Mouse (Mus musculus) bone marrow macrophage, adult 2 months (primary cell): ENCODE measurements around the gene Ubald2. TPM values are rescaled to one million over a fixed set of nuclear protein-coding genes. Genes with fewer than 3 reads are reported as not detected.
A peak's percentile ranks its signal among the peaks of the same experiment; 100 is the strongest.

Experiments used
- H3K27ac ChIP-seq: 2 replicates; pipeline ENCODE4 v1.5.1; 2012; ENCODE audit warnings: low read depth, low read length; ENCODE audit not compliant: insufficient read depth
- H3K4me1 ChIP-seq: 2 replicates; pipeline ENCODE4 v1.6.1; 2012; ENCODE audit warnings: low read length; ENCODE audit not compliant: control insufficient read depth, insufficient read depth
- H3K4me3 ChIP-seq: 2 replicates; pipeline ENCODE4 v1.5.1; 2012; ENCODE audit warnings: mild to moderate bottlenecking, low read length, moderate library complexity; ENCODE audit not compliant: insufficient read depth
- CTCF ChIP-seq: IDR thresholded peaks from 2 replicates; pipeline ENCODE4 v1.5.1; 2012; ENCODE audit warnings: low read depth, mild to moderate bottlenecking, low read length, moderate library complexity
- POLR2A ChIP-seq: IDR thresholded peaks from 2 replicates; pipeline ENCODE4 v1.6.1; 2012; ENCODE audit warnings: mild to moderate bottlenecking, low read depth, low read length, borderline replicate concordance
- polyA plus RNA-seq: library from polyadenylated mRNA; stranded (reverse); fragments of >200 nt; gene quantifications from 2 replicates; pipeline ENCODE4 v1.2.4, GENCODE M21; 2012; ENCODE audit not compliant: missing spikeins, insufficient read depth, insufficient read length

The Ubald2 gene
- polyA plus RNA-seq, 1 experiment, result 152 TPM

DNA sequence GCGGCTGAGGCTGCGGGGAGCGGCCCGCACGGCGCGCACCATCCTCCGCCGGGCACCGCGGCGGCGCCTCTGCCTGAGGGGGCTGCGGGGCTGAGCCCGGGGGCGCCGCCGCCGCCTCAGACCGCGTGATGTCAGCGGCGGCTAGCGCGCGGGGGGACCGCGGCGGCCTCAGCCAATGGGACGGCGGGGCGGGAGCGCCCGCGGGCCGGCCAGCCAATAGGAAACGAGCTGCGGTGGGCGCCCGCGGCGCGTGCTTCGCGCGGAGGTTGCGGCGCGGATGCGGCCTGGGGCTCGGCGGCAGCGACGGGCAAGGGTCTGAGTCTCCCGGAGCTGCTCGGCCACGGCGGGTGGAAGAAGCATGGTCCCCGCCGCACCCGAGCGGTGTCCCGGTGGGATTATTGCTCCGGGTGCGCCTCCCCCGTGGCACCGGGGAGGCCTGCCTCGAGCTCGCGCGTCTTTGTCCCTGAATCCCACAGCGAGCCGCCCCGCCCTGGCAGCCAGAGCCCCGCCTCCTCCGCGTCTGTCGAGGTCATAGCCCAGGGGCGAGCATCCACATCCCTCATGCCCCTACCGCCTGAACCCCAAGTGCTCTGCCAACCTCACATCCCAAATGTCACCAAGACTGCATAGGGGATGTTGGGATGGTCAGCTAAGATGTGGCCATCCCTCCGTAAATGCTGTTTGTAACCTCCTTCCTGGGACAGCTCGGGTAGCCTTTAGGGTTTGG, 20.8 kb upstream of the Ubald2 start, which contains the start of gene Rnf157:
Gene Rnf157, minus strand, starts transcription at position 129 of the 727 bp plus-strand sequence.
- no peak for TF ChIP-seq CTCF
- TF ChIP-seq POLR2A, result no peak
- peaks cover 34% of the 10 kb centered on the region for H3K4me1 ChIP-seq
- H3K27ac ChIP-seq, result peak within 1 kb of the TSS; percentile 43
- H3K4me3 ChIP-seq, result peak within 1 kb of the TSS; percentile 67

DNA sequence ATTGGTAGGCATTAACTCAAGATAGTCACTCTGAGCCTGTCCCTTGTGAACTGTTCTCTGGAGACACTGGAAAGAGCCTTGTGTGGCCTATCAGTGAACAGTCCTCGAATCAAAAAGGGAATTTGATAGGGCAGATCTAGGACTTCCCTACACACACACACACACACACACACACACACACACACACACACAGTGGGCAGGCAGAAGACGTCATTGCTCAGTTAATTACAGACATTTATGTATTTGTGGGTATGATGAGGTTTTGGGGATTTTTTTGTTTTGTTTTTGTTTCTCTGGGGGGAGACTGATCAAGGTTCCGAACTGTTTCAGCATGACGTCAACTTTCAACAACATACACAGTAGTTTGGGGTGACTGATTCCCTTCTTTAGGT, 20.3 kb upstream of the Ubald2 start:
- peaks cover 35% of the 10 kb centered on the region for H3K4me1 ChIP-seq
- no peak for TF ChIP-seq CTCF
- TF ChIP-seq POLR2A, result no peak
- H3K27ac ChIP-seq, result no peak overlapping the region
- H3K4me3 ChIP-seq, result peak overlapping the region; percentile 67; the same call in 1 of the 2 replicates

DNA sequence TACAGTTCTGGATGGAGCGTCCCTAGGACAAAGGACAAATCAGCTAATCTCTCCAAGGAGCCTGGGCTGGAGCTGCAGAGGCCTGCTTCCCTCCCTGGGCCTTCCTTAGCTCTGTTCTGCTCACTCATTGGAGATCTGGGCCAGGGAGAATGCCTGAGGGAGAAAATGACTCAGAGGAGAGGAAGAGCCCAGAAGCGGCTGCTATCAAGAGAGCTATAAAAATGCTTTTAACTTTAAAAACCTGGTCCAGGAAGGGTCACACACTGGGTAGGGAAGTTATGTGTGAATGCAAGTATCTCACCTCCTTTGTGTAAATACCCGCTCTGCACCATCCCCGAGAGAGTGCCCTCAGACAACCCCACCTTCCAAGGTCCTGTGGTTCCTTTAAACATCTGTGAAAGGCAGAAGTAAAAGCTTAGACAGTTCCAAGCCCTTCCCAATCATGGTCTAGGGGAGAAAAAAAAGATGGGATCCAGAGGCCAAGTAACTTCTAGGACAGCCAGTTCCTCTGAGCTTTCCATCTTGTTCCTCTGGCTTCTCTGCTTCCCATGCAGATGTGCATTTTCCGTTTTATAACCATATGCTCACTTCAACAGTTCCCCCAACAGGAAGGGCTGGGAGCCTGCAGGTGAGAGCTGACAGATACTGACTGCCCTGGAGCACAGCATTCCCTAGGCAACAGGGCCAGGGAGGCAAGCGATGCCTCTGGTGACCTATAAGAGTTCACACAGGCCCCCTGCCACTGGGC, 17.5 kb upstream of the Ubald2 start:
- Histone ChIP-seq H3K4me1 (peaks cover 31% of the 10 kb centered on the region), H3K27ac (peak overlapping the region; percentile 0), H3K4me3 (0 out of 2 replicates have a peak overlapping the region, but pooled peaks have one; percentile 1)
- TF ChIP-seq POLR2A (no peak), CTCF (no peak)

DNA sequence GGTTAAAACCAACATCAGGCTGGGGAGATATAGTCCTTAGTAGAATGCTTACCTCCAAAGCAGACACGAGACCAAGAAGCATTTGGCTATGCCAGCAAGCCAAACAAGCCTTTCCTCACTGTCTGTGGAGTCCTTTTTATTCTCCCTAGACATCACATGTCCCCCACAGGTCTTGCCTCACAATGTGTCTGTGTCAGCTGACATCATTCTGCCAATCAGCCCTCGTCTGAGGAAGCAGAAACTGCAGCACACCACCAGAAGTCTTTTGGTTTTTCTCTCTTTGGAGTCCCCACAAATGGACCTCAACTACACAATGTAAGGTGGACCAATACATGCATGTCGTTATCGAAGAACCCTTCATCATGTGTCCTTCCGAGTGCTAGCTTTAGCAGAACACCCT, 16.8 kb upstream of the Ubald2 start:
- Histone ChIP-seq H3K27ac (peak overlapping the region; percentile 0; the same call in 1 of the 2 replicates), H3K4me1 (peaks cover 31% of the 10 kb centered on the region), H3K4me3 (0 out of 2 replicates have a peak overlapping the region, but pooled peaks have one; percentile 1)
- TF ChIP-seq POLR2A (no peak), CTCF (no peak)

DNA sequence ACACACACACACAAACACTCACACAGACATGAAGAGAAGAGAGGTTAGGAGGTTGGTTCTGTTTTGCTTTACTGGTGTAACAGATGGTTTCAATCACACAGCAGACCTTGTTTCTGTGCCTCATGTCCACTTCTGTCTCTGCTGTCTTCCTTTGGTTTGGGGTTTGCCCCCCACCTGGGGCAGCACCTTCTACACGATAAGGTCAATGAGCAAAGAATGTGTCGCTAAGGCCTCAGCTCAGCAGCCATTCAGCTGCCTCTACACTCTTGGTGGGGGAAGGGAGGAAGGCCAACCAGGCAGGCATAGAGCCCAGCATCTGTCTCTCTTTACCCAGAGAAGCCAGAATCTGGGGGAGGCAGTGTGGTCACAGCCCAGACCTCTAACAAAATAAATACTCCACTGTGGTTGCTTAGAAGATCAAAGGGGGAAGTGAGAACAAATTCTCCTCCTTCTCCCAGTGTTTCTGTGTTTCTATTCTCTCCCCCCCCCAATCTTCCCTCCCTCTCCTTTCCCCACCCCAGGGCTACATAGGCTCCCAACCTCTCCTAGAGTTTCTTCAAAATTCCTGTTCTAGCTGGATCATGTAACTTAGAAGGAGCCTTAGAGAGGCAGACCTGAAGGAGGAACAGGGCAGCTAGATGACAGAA, 15.6 kb upstream of the Ubald2 start:
- no peak for TF ChIP-seq POLR2A
- TF ChIP-seq CTCF, result no peak
- Histone ChIP-seq H3K4me1 (peaks cover 32% of the 10 kb centered on the region), H3K27ac (peak overlapping the region; percentile 43), H3K4me3 (no peak overlapping the region)

DNA sequence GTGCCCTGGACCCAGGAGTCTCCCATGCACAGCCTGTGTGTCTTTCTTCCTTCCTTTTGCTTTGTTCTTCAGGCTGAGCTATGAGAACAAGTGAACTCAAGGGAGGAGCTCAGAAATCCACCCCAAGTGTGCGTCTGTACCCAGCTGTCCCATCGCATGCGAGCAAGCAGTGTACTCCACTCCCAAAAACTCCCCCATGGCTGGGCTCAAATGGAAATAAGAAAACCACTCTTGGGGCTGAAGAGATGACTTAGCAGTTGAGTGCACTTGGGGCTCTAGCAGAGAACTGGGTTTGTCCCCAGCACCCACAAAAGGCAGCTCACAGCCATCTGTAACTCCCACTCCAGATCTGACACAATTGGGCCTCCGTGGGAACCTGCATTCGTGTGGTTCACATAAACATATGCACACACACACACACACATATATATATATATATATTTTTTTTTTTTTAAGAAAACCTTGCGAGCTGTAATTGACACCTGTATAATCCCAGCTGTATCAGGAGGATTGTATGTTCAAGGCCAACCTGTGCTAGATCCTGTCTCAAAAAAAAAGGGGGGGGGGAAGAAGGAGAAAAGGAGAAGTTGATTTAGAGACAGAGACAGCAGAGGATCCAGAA, 14.9 kb upstream of the Ubald2 start:
- TF ChIP-seq CTCF (no peak), POLR2A (no peak)
- H3K4me3 ChIP-seq, result no peak overlapping the region
- H3K27ac ChIP-seq, result peak overlapping the region; percentile 41
- H3K4me1 ChIP-seq, result peaks cover 33% of the 10 kb centered on the region

DNA sequence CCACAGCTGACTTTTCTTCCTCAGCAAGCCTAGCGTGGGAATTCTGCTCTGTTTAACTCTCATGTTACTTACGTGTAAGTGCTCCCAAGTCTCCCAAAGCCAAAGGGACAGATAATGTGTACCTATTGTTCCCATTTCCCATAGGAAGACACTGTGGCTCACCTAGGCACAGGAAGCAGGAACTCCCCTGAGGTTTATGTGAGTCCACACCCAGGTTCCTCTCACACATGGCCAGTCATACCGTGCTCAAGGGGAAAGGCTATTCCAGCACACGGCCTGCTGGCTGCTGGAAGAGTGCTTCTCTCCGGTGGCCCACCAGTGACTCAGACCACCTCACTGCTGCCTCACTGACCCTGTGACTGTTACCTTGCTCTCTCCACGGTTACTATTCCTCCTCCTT, 12.8 kb upstream of the Ubald2 start:
- Histone ChIP-seq H3K4me1 (peaks cover 36% of the 10 kb centered on the region), H3K27ac (no peak overlapping the region), H3K4me3 (no peak overlapping the region)
- TF ChIP-seq CTCF (no peak), POLR2A (no peak)

DNA sequence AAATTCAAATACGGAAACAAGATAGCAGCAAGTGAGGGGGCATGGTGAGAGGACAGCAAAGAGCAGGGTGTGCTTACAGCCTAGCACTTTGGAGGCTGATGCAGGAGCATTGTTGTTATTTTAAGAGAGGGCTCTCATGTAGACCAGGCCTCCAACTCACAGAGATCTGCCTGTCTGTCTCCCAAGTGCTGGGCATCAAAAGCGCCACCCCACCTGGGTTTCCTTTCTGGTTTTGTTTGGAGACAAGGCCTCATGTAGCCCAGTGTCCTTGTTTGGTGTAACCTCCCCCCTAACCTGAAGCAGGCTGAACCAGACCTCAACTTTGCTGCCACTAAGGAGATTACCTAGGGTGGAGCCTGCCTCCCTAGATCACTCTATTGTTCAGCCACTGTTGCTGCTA, 11.3 kb upstream of the Ubald2 start:
- H3K4me1 ChIP-seq, result peaks cover 37% of the 10 kb centered on the region

DNA sequence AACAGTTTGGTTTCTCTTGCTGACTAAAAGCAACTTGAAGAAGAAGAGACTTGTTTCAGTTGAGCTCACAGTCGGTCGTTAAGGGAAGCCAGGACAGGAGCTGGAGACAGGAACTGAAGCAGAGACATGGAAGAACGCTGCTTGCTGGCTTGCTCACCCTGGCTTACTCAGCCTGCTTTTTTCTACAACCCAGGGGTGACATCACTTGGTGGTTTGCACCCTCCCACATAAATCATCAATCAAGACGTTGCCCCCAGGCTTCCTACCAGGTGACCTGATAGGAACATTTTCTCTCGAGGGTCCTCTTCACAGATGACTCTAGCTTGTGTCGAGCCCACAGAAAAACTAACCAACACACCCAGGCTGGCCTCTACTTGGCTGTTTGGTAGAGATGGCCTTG, 10.7 kb upstream of the Ubald2 start:
- no peak for TF ChIP-seq CTCF
- no peak for TF ChIP-seq POLR2A
- H3K27ac ChIP-seq, result peak overlapping the region; percentile 94
- no peak overlapping the region for H3K4me3 ChIP-seq
- peaks cover 35% of the 10 kb centered on the region for H3K4me1 ChIP-seq

More for the DNA sequence above, 11.3 kb upstream of the Ubald2 start:
- TF ChIP-seq CTCF (no peak), POLR2A (no peak)
- no peak overlapping the region for H3K4me3 ChIP-seq
- H3K27ac ChIP-seq, result no peak overlapping the region
